8 mouse cellular contexts compared by ENCODE assay signal in the genomic region with DNA sequence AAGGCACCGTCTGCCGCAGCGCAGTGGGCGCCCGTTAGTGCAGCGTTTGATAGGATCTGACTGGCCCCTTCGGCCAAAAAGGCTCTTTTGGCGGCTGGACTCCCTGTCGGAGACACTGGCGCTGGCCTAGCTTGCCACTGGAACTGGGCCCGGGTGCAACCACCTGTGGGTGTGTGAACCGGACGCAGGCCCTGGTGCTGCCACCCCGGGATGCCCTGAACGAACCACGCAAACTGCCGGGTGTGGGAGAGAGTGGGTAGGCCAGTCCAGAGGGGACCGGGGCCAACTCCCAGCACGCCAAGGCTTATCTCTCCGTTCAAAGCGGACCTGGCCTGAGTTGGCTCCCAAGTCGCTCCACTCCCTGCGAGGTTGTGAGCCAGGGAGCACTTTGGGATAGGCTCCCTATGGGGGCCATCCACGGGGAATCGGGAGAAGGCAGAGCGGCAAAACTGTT. TPM values are rescaled to one million over a fixed set of nuclear protein-coding genes. Genes with fewer than 3 reads are reported as not detected.
DNase-seq lines count a peak whose midpoint lies in the region; ATAC-seq lines count a peak whose summit lies in the region.

No protein-coding gene starts in this region.

- peak; percentile 5 to 21 for DNase-seq in adrenal gland, postnatal 36 days
- DNase-seq in adrenal gland, adult 8-10 months = no peak
- DNase-seq in spleen, postnatal 10 days (ENCODE audit: low spot score in 2 of 2) = peak; percentile 5 to 23
- DNase-seq in spleen, adult 12 weeks (ENCODE audit: low spot score) = no peak
- peak; percentile 19 to 50 for DNase-seq in kidney, postnatal 36 days
- peak; percentile 18 for DNase-seq in naive thymus-derived CD4-positive, alpha-beta T cell, adult 2 months (ENCODE audit: low read depth)

- no peak overlapping the region for H3K9ac ChIP-seq in heart, embryonic 14.5 days (ENCODE audit: low read length)

- H3K4me3 ChIP-seq in heart, embryonic 14.5 days (ENCODE audit: control insufficient read depth in 1 of 2, insufficient read depth in 1 of 2, low read depth in 1 of 2, low read length in 2 of 2) = peak overlapping the region in 1 of 2 experiments; percentile 67; a peak in 2 of 4 replicates

- no peaks in the 10 kb centered on the region for H3K9me3 ChIP-seq in heart, embryonic 14.5 days (ENCODE audit: control insufficient read depth, low read length)

- 9% methylated on average over 26 of the region's 26 CpGs for WGBS in heart, embryonic 14.5 days

- ATAC-seq in heart, embryonic 14.5 days (ENCODE audit: insufficient number of reproducible peaks, insufficient read depth, low FRiP score, low read depth) = no peak
- ATAC-seq in megakaryocyte progenitor cell, adult 5-6 weeks (replicated peaks; ENCODE audit: poor library complexity) = no peak

- H3K27ac ChIP-seq in heart, embryonic 14.5 days (replicated peaks in 1 of 2; ENCODE audit: control insufficient read depth in 1 of 2, insufficient read depth in 1 of 2, low read depth in 2 of 2, low read length in 2 of 2) = no peak overlapping the region

- peaks cover 60% of the 10 kb centered on the region for H3K27me3 ChIP-seq in heart, embryonic 14.5 days (ENCODE audit: control insufficient read depth, insufficient read depth, low read length)

- peaks cover 0 to 12% of the 10 kb centered on the region in 2 experiments; a peak in 3 of 4 replicates for H3K4me1 ChIP-seq in heart, embryonic 14.5 days (ENCODE audit: control insufficient read depth in 2 of 2, insufficient read depth in 2 of 2, low read length in 2 of 2)

- H3K4me2 ChIP-seq in heart, embryonic 14.5 days (ENCODE audit: low read length) = peak overlapping the region; percentile 97

- no peaks in the 10 kb centered on the region for H3K36me3 ChIP-seq in heart, embryonic 14.5 days (ENCODE audit: control insufficient read depth, insufficient read depth, low read length)

RNA-seq across cellular contexts. Expression of gene Epb41l4b, which starts 1.3 kb away (rescaled TPM):
- total RNA-seq in adrenal gland, postnatal 36 days (2021) = 1 to 10 TPM; 1.7 to 2.1 TPM
- total RNA-seq in adrenal gland, adult 8-10 months (2022) = 1 to 10 TPM; 1.9 to 3.5 (median 2.6) TPM
- polyA plus RNA-seq in heart, embryonic 14.5 days (2014; fragmentation: Nextera tagmentation; extraction: Ambion mirVana) = 0.30 and 0.57 TPM in 2 replicates
- total RNA-seq in megakaryocyte progenitor cell, adult 5-6 weeks (2015) = 5.0 and 7.2 TPM in 2 replicates
- total RNA-seq in megakaryocyte progenitor cell, adult 5-6 weeks (2017) = 5.9 and 6.0 TPM in 2 replicates

Comparison
In these comparisons a context has a peak if more than half of its experiments do, and no peak if none do; other contexts are left out.
1. DNase-seq: peak in adrenal gland, postnatal 36 days (2 of 2), spleen, postnatal 10 days (2 of 2), kidney, postnatal 36 days (2 of 2) and naive thymus-derived CD4-positive, alpha-beta T cell, adult 2 months (single experiment); none in adrenal gland, adult 8-10 months (single experiment) and spleen, adult 12 weeks (single experiment).